Mouse (Mus musculus) embryonic facial prominence, embryonic 14.5 days (tissue): ENCODE measurements at regions not wholly inside any gene's neighbourhood (a gene's known extent, or its start where the extent isn't known, plus 50 kb on each side); places are given as distances from the start of the nearest gene placed in this dataset.
A peak's percentile ranks its signal among the peaks of the same experiment; 100 is the strongest.

Source experiments
- ATAC-seq: fragments of 200-750 bp; cut with Nextera tagmentation; 2 replicates; pipeline ENCODE4 v1.8.0; 2017; ENCODE audit warnings: low read depth, moderate number of reproducible peaks, moderate TSS enrichment
- DNase-seq: peaks from one replicate; pipeline ENCODE4 v3.0.0-alpha.2; 2015; ENCODE audit warnings: low spot score
- H3K27ac ChIP-seq: fragments of 300-500 bp; sonication (generic); replicated peaks from 2 replicates; pipeline ENCODE4 v1.5.1; 2014; ENCODE audit warnings: low read depth, mild to moderate bottlenecking, low read length, moderate library complexity
- H3K27me3 ChIP-seq: fragments of 300-500 bp; sonication (generic); replicated peaks from 2 replicates; pipeline ENCODE4 v1.6.1; 2014; ENCODE audit warnings: low read length; ENCODE audit not compliant: control insufficient read depth, insufficient read depth
- H3K36me3 ChIP-seq: fragments of 300-500 bp; sonication (generic); 2 replicates; pipeline ENCODE4 v1.6.1; 2014; ENCODE audit warnings: low read length, mixed read lengths; ENCODE audit not compliant: control insufficient read depth, insufficient read depth
- H3K4me1 ChIP-seq: fragments of 300-500 bp; sonication (generic); 2 replicates; pipeline ENCODE4 v1.6.1; 2014; ENCODE audit warnings: antibody characterized with exemption, low read length; ENCODE audit not compliant: control insufficient read depth, insufficient read depth
- H3K4me2 ChIP-seq: fragments of 300-500 bp; sonication (generic); 2 replicates; pipeline ENCODE4 v1.6.1; 2014; ENCODE audit warnings: low read depth, mild to moderate bottlenecking, low read length, moderate library complexity, mixed read lengths
- H3K4me3 ChIP-seq: fragments of 300-500 bp; sonication (generic); 2 replicates; pipeline ENCODE4 v1.5.1; 2014; ENCODE audit warnings: low read depth, mild to moderate bottlenecking, low read length
- H3K9ac ChIP-seq: fragments of 300-500 bp; sonication (generic); 2 replicates; pipeline ENCODE4 v1.6.1; 2014; ENCODE audit warnings: low read depth, mild to moderate bottlenecking, low read length, moderate library complexity, mixed read lengths
- H3K9me3 ChIP-seq: fragments of 300-500 bp; sonication (generic); 2 replicates; pipeline ENCODE4 v1.6.1; 2016; ENCODE audit warnings: low read length; ENCODE audit not compliant: control insufficient read depth
- WGBS: fragments of 180-500 bp; shearing (Covaris S2); extraction: QIAGEN DNeasy Blood & Tissue Kit; methylation state at CpG from one replicate; pipeline ENCODE4 v1.1.7; 2014; 5-methylcytosine and 5-hydroxymethylcytosine counted together

GRCm38 (mm10) chr2:171719269-171719668, 324.0 kb downstream of the Cbln4 start:
- DNase-seq (no peak), ATAC-seq (no peak)
- no peak overlapping the region for H3K4me3 ChIP-seq
- 63% methylated on average over 5 of the region's 5 CpGs for WGBS
- no peak overlapping the region for H3K9ac ChIP-seq
- H3K4me1 ChIP-seq = no peaks in the 10 kb centered on the region
- no peaks in the 10 kb centered on the region for H3K9me3 ChIP-seq
- H3K27ac ChIP-seq = no peak overlapping the region
- no peaks in the 10 kb centered on the region for H3K36me3 ChIP-seq
- H3K4me2 ChIP-seq = no peak overlapping the region
- no peaks in the 10 kb centered on the region for H3K27me3 ChIP-seq

- Histone ChIP-seq H3K36me3 (no peaks in the 10 kb centered on the region), H3K9me3 (no peaks in the 10 kb centered on the region), H3K4me1 (no peaks in the 10 kb centered on the region), H3K27ac (no peak overlapping the region), H3K4me2 (no peak overlapping the region), H3K4me3 (no peak overlapping the region), H3K27me3 (no peaks in the 10 kb centered on the region), H3K9ac (no peak overlapping the region)
- DNase-seq = no peak
- ATAC-seq = no peak
- 87% methylated on average over 5 of the region's 5 CpGs for WGBS
These were observed 324.4 kb downstream of the Cbln4 start for GRCm38 (mm10) chr2:171718855-171719254.

GRCm38 (mm10) chr2:171712816-171713570, 330.3 kb downstream of the Cbln4 start:
- WGBS = 54% methylated on average over 11 of the region's 11 CpGs
- Histone ChIP-seq H3K27me3 (no peaks in the 10 kb centered on the region), H3K9ac (no peak overlapping the region), H3K4me1 (no peaks in the 10 kb centered on the region), H3K4me2 (no peak overlapping the region), H3K4me3 (no peak overlapping the region), H3K9me3 (no peaks in the 10 kb centered on the region), H3K27ac (no peak overlapping the region), H3K36me3 (no peaks in the 10 kb centered on the region)
- DNase-seq = no peak
- no peak for ATAC-seq

GRCm38 (mm10) chr2:171693526-171693925, 349.7 kb downstream of the Cbln4 start:
- H3K9ac ChIP-seq = no peak overlapping the region
- no peaks in the 10 kb centered on the region for H3K36me3 ChIP-seq
- H3K9me3 ChIP-seq = no peaks in the 10 kb centered on the region
- 78% methylated on average over 5 of the region's 5 CpGs for WGBS
- H3K27ac ChIP-seq = no peak overlapping the region
- no peaks in the 10 kb centered on the region for H3K4me1 ChIP-seq
- ATAC-seq (no peak), DNase-seq (no peak)
- no peak overlapping the region for H3K4me2 ChIP-seq
- H3K27me3 ChIP-seq = no peaks in the 10 kb centered on the region
- no peak overlapping the region for H3K4me3 ChIP-seq

GRCm38 (mm10) chr2:171690781-171691180, 352.5 kb downstream of the Cbln4 start:
- H3K27me3 ChIP-seq = no peaks in the 10 kb centered on the region
- H3K36me3 ChIP-seq = no peaks in the 10 kb centered on the region
- no peaks in the 10 kb centered on the region for H3K4me1 ChIP-seq
- ATAC-seq (no peak), DNase-seq (no peak)
- no peaks in the 10 kb centered on the region for H3K9me3 ChIP-seq
- 19% methylated on average over 4 of the region's 4 CpGs for WGBS
- H3K4me3 ChIP-seq = no peak overlapping the region
- no peak overlapping the region for H3K4me2 ChIP-seq
- no peak overlapping the region for H3K27ac ChIP-seq
- no peak overlapping the region for H3K9ac ChIP-seq

GRCm38 (mm10) chr2:171689102-171689501, 354.2 kb downstream of the Cbln4 start:
- Histone ChIP-seq H3K4me3 (no peak overlapping the region), H3K9me3 (no peaks in the 10 kb centered on the region), H3K4me2 (no peak overlapping the region), H3K9ac (no peak overlapping the region), H3K36me3 (no peaks in the 10 kb centered on the region), H3K4me1 (no peaks in the 10 kb centered on the region), H3K27ac (no peak overlapping the region), H3K27me3 (no peaks in the 10 kb centered on the region)
- DNase-seq (no peak), ATAC-seq (no peak)
- WGBS = 31% methylated on average over 4 of the region's 4 CpGs

GRCm38 (mm10) chr2:171677998-171678397, 365.3 kb downstream of the Cbln4 start:
- no peak overlapping the region for H3K4me3 ChIP-seq
- peaks cover 5% of the 10 kb centered on the region; the same call in 1 of the 2 replicates for H3K9me3 ChIP-seq
- no peaks in the 10 kb centered on the region for H3K27me3 ChIP-seq
- H3K36me3 ChIP-seq = no peaks in the 10 kb centered on the region
- H3K4me1 ChIP-seq = no peaks in the 10 kb centered on the region
- WGBS = 64% methylated on average over 2 of the region's 2 CpGs
- DNase-seq (peak; percentile 39), ATAC-seq (no peak)
- H3K4me2 ChIP-seq = no peak overlapping the region
- H3K9ac ChIP-seq = no peak overlapping the region
- no peak overlapping the region for H3K27ac ChIP-seq

GRCm38 (mm10) chr2:171677128-171677527, 366.1 kb downstream of the Cbln4 start:
- Histone ChIP-seq H3K9me3 (peaks cover 5% of the 10 kb centered on the region; the same call in 1 of the 2 replicates), H3K9ac (no peak overlapping the region), H3K4me3 (no peak overlapping the region), H3K27ac (no peak overlapping the region), H3K4me2 (no peak overlapping the region), H3K4me1 (no peaks in the 10 kb centered on the region), H3K27me3 (no peaks in the 10 kb centered on the region), H3K36me3 (no peaks in the 10 kb centered on the region)
- DNase-seq (no peak), ATAC-seq (no peak)
- WGBS = 81% methylated on average over 7 of the region's 7 CpGs

- WGBS = 33% methylated on average over 8 of the region's 8 CpGs
- H3K4me3 ChIP-seq = no peak overlapping the region
- H3K9me3 ChIP-seq = peaks cover 5% of the 10 kb centered on the region; the same call in 1 of the 2 replicates
- DNase-seq (peak; percentile 85), ATAC-seq (peak; percentile 67; the same call in 1 of the 2 replicates)
- H3K36me3 ChIP-seq = no peaks in the 10 kb centered on the region
- H3K27ac ChIP-seq = no peak overlapping the region
- H3K9ac ChIP-seq = no peak overlapping the region
- no peaks in the 10 kb centered on the region for H3K4me1 ChIP-seq
- no peaks in the 10 kb centered on the region for H3K27me3 ChIP-seq
- no peak overlapping the region for H3K4me2 ChIP-seq
These were observed 367.2 kb downstream of the Cbln4 start for GRCm38 (mm10) chr2:171676083-171676482.
